Mouse (Mus musculus): ENCODE measurements around the gene Mapt. TPM values are rescaled to one million over a fixed set of nuclear protein-coding genes. Genes with fewer than 3 reads are reported as not detected.

The Mapt gene
- total RNA-seq, 2 experiments from 2014 or later: 312 to 318 TPM

DNA sequence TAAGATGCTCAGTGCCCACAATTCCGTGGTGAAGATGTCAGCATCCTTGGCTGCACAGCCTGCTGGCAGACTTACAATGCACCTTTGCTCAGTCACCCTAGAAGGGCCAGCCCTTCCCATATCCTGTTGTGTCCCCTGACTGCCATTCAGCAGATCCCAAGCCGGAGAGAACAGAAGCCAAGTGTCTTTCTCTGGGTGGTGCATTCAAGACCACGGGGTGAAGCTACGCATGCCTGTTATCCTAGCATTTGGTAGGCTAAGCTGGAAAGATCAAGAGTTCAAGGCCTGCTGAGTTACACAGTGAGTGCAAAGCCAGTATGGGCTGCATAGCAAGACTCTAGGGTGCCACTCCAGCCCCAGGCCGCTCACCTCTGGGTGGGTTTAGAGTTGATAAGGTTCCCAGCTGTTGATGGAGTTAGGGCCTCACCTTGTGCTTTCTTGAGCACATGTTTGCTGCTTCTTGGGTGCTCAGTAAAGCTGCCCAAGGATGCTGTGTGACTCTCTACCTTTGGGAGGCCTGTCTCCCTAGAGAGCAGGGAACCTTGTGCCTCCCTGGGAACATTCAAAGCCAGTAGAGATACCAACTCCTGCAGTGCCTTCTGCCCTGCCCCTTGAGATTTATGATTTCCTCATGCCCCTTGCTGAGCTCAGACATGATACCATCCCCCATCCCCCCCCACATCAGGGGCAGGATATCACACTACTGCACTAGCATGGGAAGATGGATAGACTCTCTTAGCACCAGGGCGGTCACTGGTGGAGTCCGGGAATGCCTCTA is 61.4 kb downstream of the Mapt start:
- TF ChIP-seq CTCF (conservative IDR thresholded peaks at IDR 0.05): no peak
- no peak overlapping the region for H3K4me3 ChIP-seq
- no peak overlapping the region for H3K27ac ChIP-seq
- no peak for DNase-seq (ENCODE audit: low spot score in 2 of 2)

- Histone ChIP-seq H3K27ac (no peak overlapping the region), H3K4me3 (no peak overlapping the region)
- DNase-seq (ENCODE audit: low spot score in 2 of 2): no peak
- TF ChIP-seq CTCF (conservative IDR thresholded peaks at IDR 0.05): no peak
Observed at GRCm38 (mm10) chr11:104293241-104293640, 62.1 kb downstream of the Mapt start.

DNA sequence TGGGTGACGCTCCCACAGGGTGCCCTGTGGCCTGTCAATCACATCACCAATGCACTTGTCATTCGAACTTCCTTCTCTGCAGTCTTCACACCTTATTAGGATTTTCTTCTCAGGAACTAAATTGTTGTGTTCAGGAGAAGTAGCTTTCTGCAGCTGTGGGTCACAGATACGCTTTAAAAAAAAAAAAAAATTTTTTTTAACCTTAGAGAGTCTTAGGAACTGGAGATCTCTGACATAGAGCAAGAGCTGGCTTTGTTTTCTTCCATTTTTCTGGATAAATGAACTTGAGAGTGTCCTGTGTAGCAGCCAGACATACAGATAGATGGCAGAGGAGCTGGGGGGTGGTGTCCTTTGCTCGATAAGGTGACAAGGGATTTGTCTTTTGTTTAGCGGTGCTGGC is 64.0 kb downstream of the Mapt start:
- TF ChIP-seq CTCF (conservative IDR thresholded peaks at IDR 0.05): no peak
- no peak overlapping the region for H3K27ac ChIP-seq

DNA sequence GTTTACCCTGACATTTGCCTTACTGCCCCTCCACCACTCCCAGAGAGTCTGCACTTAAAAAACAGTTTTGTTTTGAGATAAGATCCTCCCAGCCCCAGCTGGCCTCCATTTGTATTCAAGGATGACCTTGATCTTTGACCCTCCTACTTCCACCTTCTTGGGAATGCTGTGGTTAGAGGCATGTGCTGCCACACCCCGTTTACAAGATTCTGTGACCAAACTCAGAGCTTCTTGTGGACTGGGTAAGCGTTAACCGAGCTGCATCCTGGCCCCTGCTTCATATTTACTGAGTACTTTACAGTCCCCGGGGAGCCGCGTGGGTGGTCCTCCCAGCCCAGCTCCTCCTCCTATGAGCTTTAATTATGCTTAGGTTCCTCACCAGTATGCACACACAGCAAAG is 64.5 kb downstream of the Mapt start:
- Histone ChIP-seq H3K27ac (no peak overlapping the region), H3K4me3 (no peak overlapping the region)
- no peak for TF ChIP-seq CTCF (conservative IDR thresholded peaks at IDR 0.05)
- no peak for DNase-seq (ENCODE audit: low spot score in 2 of 2)

More for the DNA sequence above, 64.0 kb downstream of the Mapt start:
- H3K4me3 ChIP-seq: no peak overlapping the region
- no peak for DNase-seq (ENCODE audit: low spot score in 2 of 2)

GRCm38 (mm10) chr11:104297671-104298070 is 66.5 kb downstream of the Mapt start:
- no peak overlapping the region for H3K4me3 ChIP-seq
- TF ChIP-seq CTCF (conservative IDR thresholded peaks at IDR 0.05): no peak
- DNase-seq (ENCODE audit: low spot score in 2 of 2): no peak
- peak overlapping the region; percentile 32 for H3K27ac ChIP-seq

- Histone ChIP-seq H3K27ac (peak overlapping the region; percentile 43; the same call in 1 of the 2 replicates), H3K4me3 (no peak overlapping the region)
- DNase-seq (ENCODE audit: low spot score in 2 of 2): peak in 1 of 2 experiments; percentile 34
- no peak for TF ChIP-seq CTCF (conservative IDR thresholded peaks at IDR 0.05)
Observed at GRCm38 (mm10) chr11:104302628-104303027, 71.4 kb downstream of the Mapt start.

- no peak for TF ChIP-seq CTCF (conservative IDR thresholded peaks at IDR 0.05)
- no peak for DNase-seq (ENCODE audit: low spot score in 2 of 2)
- H3K4me3 ChIP-seq: no peak overlapping the region
- H3K27ac ChIP-seq: peak overlapping the region; percentile 53; the same call in 1 of the 2 replicates
Observed at GRCm38 (mm10) chr11:104303088-104303960, 72.1 kb downstream of the Mapt start.

DNA sequence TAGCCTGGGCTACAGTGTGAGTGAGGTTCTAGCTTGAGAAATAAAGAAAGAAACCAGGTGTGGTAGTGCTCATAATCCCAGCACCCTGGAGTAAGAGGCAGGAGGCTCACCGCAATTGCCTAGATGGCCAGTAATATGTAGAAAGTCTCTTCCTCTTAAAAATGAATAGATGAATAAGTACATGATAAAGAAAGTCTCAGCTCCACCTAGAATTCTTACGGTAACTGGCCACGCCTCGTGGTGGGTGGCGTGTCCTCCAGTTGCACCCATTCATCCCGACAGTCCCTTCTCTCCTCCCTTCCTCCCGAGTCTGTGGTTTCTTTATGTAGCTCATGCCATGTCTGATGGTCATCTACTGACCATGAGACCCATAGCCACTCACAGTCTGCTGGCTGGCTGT is 74.5 kb downstream of the Mapt start:
- Histone ChIP-seq H3K4me3 (no peak overlapping the region), H3K27ac (no peak overlapping the region)
- DNase-seq (ENCODE audit: low spot score in 2 of 2): no peak
- no peak for TF ChIP-seq CTCF (conservative IDR thresholded peaks at IDR 0.05)

DNA sequence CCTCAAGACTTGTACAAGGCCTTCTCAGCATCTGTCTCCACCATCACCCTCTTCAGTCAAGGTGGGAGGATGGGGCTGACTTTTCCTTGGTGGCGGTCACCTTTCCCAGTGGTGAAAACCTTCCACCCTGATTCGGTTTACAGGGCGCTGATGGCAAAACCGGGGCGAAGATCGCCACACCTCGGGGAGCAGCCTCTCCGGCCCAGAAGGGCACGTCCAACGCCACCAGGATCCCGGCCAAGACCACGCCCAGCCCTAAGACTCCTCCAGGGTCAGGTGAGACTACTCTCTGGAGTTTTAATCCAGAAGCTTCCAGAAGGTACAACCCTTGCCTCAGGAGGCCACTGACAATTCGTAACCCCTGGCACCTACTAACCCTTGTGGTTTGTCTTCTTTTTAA is 75.3 kb downstream of the Mapt start:
- Histone ChIP-seq H3K4me3 (no peak overlapping the region), H3K27ac (no peak overlapping the region)
- TF ChIP-seq CTCF (conservative IDR thresholded peaks at IDR 0.05): no peak
- DNase-seq (ENCODE audit: low spot score in 2 of 2): no peak

- no peak for TF ChIP-seq CTCF (conservative IDR thresholded peaks at IDR 0.05)
- no peak for DNase-seq (ENCODE audit: low spot score in 2 of 2)
- peak overlapping the region; percentile 43 for H3K27ac ChIP-seq
- no peak overlapping the region for H3K4me3 ChIP-seq
Observed at GRCm38 (mm10) chr11:104307136-104307535, 75.9 kb downstream of the Mapt start.

- TF ChIP-seq CTCF (conservative IDR thresholded peaks at IDR 0.05): no peak
- Histone ChIP-seq H3K4me3 (no peak overlapping the region), H3K27ac (peak overlapping the region; percentile 36; the same call in 1 of the 2 replicates)
- DNase-seq (ENCODE audit: low spot score in 2 of 2): no peak
Observed at GRCm38 (mm10) chr11:104309377-104310225, 78.4 kb downstream of the Mapt start.

GRCm38 (mm10) chr11:104310226-104310887 is 79.2 kb downstream of the Mapt start:
- no peak for TF ChIP-seq CTCF (conservative IDR thresholded peaks at IDR 0.05)
- no peak overlapping the region for H3K4me3 ChIP-seq
- DNase-seq (ENCODE audit: low spot score in 2 of 2): no peak
- peak overlapping the region; percentile 36; the same call in 1 of the 2 replicates for H3K27ac ChIP-seq
